Mouse (Mus musculus): ENCODE measurements at regions not wholly inside any gene's neighbourhood (a gene's known extent, or its start where the extent isn't known, plus 50 kb on each side); places are given as distances from the start of the nearest gene placed in this dataset.

GRCm38 (mm10) chr8:103234374-103234773 lies 448.9 kb upstream of the Cdh11 start:
- TF ChIP-seq POLR2A (IDR thresholded peaks at IDR 0.05; ENCODE audit: low read depth, low read length) (no peak), CTCF (IDR thresholded peaks at IDR 0.05; ENCODE audit: borderline replicate concordance, insufficient read depth, low read length) (no peak)
